Mouse (Mus musculus) heart, embryonic 11.5 days (tissue): ENCODE measurements around the gene Atg7. TPM values are rescaled to one million over a fixed set of nuclear protein-coding genes. Genes with fewer than 3 reads are reported as not detected.

Experiments
- ATAC-seq: fragments of 200-750 bp; cut with Nextera tagmentation; replicated peaks from 2 replicates; pipeline ENCODE4 v1.8.0; 2017; ENCODE audit warnings: moderate library complexity; ENCODE audit not compliant: insufficient number of reproducible peaks, low FRiP score, low TSS enrichment
- H3K27ac ChIP-seq: fragments of 300-500 bp; sonication (generic); 2 replicates; pipeline ENCODE4 v1.5.1; 2014; ENCODE audit warnings: mild to moderate bottlenecking, low read depth, low read length
- H3K27me3 ChIP-seq: fragments of 300-500 bp; sonication (generic); 2 replicates; pipeline ENCODE4 v1.6.1; 2014; ENCODE audit warnings: mild to moderate bottlenecking, low read length, mixed read lengths; ENCODE audit not compliant: control insufficient read depth, insufficient read depth
- H3K36me3 ChIP-seq: fragments of 300-500 bp; sonication (generic); 2 replicates; pipeline ENCODE4 v1.6.1; 2014; ENCODE audit warnings: mild to moderate bottlenecking, low read length, moderate library complexity, mixed read lengths; ENCODE audit not compliant: control insufficient read depth, insufficient read depth
- H3K4me1 ChIP-seq: fragments of 300-500 bp; sonication (generic); 2 replicates; pipeline ENCODE4 v1.6.1; 2014; ENCODE audit warnings: low read length; ENCODE audit not compliant: control insufficient read depth, insufficient read depth
- H3K4me2 ChIP-seq: fragments of 300-500 bp; sonication (generic); 2 replicates; pipeline ENCODE4 v1.6.1; 2014; ENCODE audit warnings: mild to moderate bottlenecking, moderate library complexity
- H3K4me3 ChIP-seq: fragments of 300-500 bp; sonication (generic); 2 replicates; pipeline ENCODE4 v1.5.1; 2014; ENCODE audit warnings: low read depth, low read length
- H3K9ac ChIP-seq: fragments of 300-500 bp; sonication (generic); 2 replicates; pipeline ENCODE4 v1.6.1; 2014; ENCODE audit warnings: mild to moderate bottlenecking, low read depth, low read length, moderate library complexity
- H3K9me3 ChIP-seq: fragments of 300-500 bp; sonication (generic); replicated peaks from 2 replicates; pipeline ENCODE4 v1.6.1; 2016; ENCODE audit warnings: low read length; ENCODE audit not compliant: control insufficient read depth
- WGBS: fragments of 180-500 bp; shearing (Covaris S2); extraction: QIAGEN DNeasy Blood & Tissue Kit; methylation state at CpG from one replicate; pipeline ENCODE4 v1.1.7; 2014; ENCODE audit not compliant: insufficient replicate concordance; 5-methylcytosine and 5-hydroxymethylcytosine counted together
- polyA plus RNA-seq: library from polyadenylated mRNA; unstranded; fragments of >200 nt; fragmentation: Nextera tagmentation; extraction: Ambion mirVana; gene quantifications from 2 replicates; pipeline ENCODE4 v1.2.1, GENCODE M21; 2014

Atg7 gene
- polyA plus RNA-seq, 1 experiment from 2014 or later: 16.9 TPM

DNA sequence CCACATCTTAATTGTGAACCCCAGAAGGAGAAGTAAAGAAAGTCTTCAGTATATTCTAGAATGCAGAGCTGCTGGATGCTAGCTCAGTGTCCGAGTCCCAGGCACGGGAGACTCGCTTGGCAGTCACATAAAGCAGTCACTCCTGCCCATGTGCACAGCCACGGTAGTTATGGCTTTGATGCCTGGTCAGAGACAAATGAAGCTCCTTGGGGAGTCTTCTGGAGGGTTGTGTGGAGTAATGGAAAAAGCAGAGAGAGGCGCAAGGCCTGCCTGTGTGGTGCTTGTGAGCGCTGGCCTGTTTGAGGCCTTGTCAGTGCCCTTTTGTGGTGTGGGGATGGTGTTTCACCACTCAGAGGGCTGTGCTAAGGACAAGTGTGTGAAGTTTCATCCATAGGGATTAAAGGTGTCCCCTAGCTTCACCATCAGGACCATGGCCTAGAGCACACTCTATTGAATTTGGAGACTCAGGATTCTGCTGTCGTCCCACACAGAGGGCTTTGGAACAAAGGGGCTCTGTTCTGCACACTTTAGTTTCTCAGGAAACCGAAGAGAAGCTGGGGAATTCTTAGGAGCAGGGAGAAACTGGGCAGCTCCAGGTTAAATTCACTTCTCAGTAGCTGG lies 161.1 kb downstream of the Atg7 start:
- Histone ChIP-seq H3K4me1 (peaks cover 12% of the 10 kb centered on the region), H3K36me3 (no peaks in the 10 kb centered on the region), H3K27ac (no peak overlapping the region), H3K4me2 (no peak overlapping the region), H3K27me3 (peaks cover 6% of the 10 kb centered on the region; the same call in 1 of the 2 replicates), H3K9me3 (no peaks in the 10 kb centered on the region), H3K4me3 (no peak overlapping the region), H3K9ac (no peak overlapping the region)
- WGBS: 70% methylated on average over 8 of the region's 8 CpGs
- ATAC-seq: no peak

DNA sequence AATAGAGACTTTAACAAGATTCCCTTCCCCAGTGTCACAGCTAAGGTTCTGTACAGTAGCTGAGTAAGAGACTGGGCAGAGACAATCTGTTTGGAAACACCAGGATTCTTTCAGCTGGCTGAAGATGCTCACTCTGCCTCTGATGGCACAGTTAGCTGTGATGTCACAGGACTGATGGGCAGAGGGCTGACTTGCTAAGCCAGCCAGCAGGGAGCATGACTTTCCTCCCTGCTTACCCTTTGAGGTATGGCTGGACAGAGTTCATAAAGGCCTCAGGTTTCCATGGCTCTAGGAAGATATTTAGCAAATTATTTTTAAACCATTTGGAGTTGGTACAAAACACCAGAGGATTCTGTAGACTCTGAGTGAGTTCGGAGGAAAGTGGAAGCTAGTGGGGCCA lies 162.0 kb downstream of the Atg7 start:
- peaks cover 6% of the 10 kb centered on the region; the same call in 1 of the 2 replicates for H3K27me3 ChIP-seq
- peaks cover 15% of the 10 kb centered on the region for H3K4me1 ChIP-seq
- no peaks in the 10 kb centered on the region for H3K9me3 ChIP-seq
- 88% methylated on average over 1 of the region's 1 CpGs for WGBS
- no peak overlapping the region for H3K4me3 ChIP-seq
- no peaks in the 10 kb centered on the region for H3K36me3 ChIP-seq
- no peak overlapping the region for H3K4me2 ChIP-seq
- no peak overlapping the region for H3K9ac ChIP-seq
- H3K27ac ChIP-seq: no peak overlapping the region
- no peak for ATAC-seq

DNA sequence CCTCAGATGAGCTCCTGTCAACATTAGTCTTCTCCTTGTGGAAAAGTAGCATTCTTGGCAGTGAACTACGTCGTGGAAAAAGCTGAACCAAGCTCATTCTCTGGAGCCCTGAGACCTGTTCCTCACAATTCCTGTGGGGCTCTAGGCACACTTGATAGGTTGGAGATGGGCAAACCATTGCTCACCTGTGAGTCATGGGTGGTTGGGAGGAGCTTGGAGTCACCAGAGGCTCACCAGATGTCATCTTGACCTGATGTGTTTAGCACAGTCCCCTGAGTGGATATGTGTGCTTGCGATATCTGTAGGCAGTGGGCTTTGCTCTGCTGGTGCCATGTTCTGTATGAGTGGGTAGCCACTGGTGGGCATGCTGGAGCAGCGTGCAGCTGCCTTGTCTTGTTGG lies 163.0 kb downstream of the Atg7 start:
- 88% methylated on average over 4 of the region's 4 CpGs for WGBS
- no peak overlapping the region for H3K9ac ChIP-seq
- H3K27me3 ChIP-seq: peaks cover 6% of the 10 kb centered on the region; the same call in 1 of the 2 replicates
- no peaks in the 10 kb centered on the region for H3K36me3 ChIP-seq
- H3K4me2 ChIP-seq: no peak overlapping the region
- no peak for ATAC-seq
- no peak overlapping the region for H3K27ac ChIP-seq
- peaks cover 8% of the 10 kb centered on the region for H3K4me1 ChIP-seq
- no peak overlapping the region for H3K4me3 ChIP-seq
- no peaks in the 10 kb centered on the region for H3K9me3 ChIP-seq

DNA sequence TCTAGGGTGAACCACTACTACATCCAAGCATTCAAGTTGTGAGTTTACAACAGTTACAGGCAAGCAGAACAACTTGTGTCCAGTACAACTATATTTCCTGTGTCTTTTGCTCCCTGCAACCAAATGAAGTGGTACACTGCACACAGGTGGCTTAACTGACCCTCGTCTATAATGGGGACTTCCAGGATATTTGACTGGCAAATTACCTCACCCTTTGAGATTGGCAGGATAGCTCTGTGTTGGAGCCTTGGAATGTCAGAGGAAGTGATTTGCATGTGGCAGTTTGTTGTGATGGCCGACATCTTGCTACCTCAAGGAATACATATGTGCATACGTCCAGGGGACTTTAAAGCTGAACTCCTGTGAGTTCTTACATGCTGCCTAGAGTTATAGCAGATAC lies 164.6 kb downstream of the Atg7 start:
- Histone ChIP-seq H3K27ac (no peak overlapping the region), H3K4me2 (no peak overlapping the region), H3K9ac (no peak overlapping the region), H3K27me3 (peaks cover under 1% of the 10 kb centered on the region; the same call in 1 of the 2 replicates), H3K4me1 (peaks cover 3% of the 10 kb centered on the region; the same call in 1 of the 2 replicates), H3K4me3 (no peak overlapping the region), H3K36me3 (no peaks in the 10 kb centered on the region), H3K9me3 (no peaks in the 10 kb centered on the region)
- WGBS: 75% methylated on average over 3 of the region's 3 CpGs
- no peak for ATAC-seq

DNA sequence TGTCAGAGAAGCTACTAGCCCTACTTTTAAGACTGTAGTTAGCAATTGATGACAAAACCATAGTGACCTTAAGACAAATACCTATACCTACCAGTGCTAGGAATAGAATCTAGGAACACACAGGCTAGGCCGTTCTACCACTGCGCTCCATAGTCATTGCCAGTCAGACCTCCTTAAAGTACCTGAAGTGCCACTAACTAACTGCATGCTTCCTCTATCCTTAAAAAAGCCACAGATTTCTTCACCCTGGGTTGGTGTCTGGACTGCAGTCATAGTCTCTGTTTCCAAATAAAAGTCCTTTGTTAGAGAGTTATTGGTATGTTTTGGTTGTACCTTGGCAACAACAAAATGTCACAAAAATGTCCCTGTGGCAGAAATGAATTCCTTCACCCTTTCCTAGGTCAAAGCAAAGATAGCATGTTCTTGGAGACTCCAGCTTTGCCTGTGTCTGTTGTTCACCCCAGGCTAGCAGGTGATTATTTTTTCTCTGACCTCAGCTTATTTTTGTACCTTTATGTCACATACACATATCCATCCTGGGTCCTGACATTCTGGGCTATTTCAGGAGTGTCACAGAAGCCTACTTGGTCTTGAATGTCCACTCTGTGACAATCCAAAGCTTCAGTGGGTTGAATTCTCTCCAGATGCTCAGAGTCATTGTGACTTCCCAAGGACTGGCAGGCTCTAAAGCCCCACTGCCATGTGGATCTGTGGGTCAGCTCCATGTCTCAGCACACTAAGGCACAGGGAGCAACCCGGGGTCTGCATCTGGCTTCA lies 165.9 kb downstream of the Atg7 start:
- H3K4me1 ChIP-seq: peaks cover 3% of the 10 kb centered on the region; the same call in 1 of the 2 replicates
- H3K4me3 ChIP-seq: no peak overlapping the region
- WGBS: 86% methylated on average over 3 of the region's 3 CpGs
- no peak overlapping the region for H3K4me2 ChIP-seq
- no peak for ATAC-seq
- no peak overlapping the region for H3K9ac ChIP-seq
- no peaks in the 10 kb centered on the region for H3K27me3 ChIP-seq
- no peaks in the 10 kb centered on the region for H3K36me3 ChIP-seq
- H3K27ac ChIP-seq: no peak overlapping the region
- H3K9me3 ChIP-seq: no peaks in the 10 kb centered on the region

DNA sequence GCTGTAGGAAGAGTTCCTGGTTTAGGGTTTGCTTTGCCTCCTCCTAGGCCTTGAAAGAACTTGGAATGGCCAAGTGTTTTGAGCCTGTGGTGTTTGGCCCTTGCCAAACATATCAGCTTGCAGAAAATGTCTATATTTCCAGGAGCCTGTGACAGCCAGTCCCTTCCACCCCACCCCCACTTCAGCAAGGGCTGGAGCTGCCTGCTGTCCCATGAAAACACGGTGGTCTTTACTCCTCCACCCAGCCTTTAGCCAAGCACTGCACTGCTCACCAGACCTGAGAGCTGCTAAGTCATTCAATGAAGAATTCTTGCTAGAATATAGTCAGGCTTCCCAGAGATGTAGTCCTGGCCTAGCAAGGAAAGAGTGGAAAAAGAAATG lies 166.5 kb downstream of the Atg7 start:
- H3K27ac ChIP-seq: no peak overlapping the region
- no peak overlapping the region for H3K4me3 ChIP-seq
- H3K9ac ChIP-seq: no peak overlapping the region
- 74% methylated on average over 1 of the region's 1 CpGs for WGBS
- no peaks in the 10 kb centered on the region for H3K9me3 ChIP-seq
- ATAC-seq: no peak
- no peaks in the 10 kb centered on the region for H3K27me3 ChIP-seq
- peaks cover 3% of the 10 kb centered on the region; the same call in 1 of the 2 replicates for H3K4me1 ChIP-seq
- no peaks in the 10 kb centered on the region for H3K36me3 ChIP-seq
- no peak overlapping the region for H3K4me2 ChIP-seq

DNA sequence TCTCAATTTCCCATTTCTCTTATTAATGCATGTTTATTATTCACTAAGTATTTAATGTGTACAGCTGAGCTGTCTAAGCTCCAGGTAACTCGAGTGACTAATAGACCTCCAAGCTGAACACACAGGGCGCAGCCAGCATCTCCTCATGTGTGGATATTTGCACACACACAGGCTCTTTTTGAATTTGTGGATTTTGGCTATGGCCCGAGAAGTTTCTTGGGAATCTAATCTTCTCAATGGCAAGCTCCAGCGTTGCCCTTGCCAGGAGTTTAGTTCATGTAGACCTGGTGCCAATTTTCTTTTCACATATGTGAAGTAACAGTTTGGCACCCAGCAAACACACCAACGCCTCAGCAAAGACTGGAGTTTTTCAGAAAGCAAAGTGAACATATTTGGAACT lies 169.4 kb downstream of the Atg7 start:
- no peaks in the 10 kb centered on the region for H3K9me3 ChIP-seq
- H3K4me2 ChIP-seq: no peak overlapping the region
- no peak overlapping the region for H3K4me3 ChIP-seq
- H3K27me3 ChIP-seq: no peaks in the 10 kb centered on the region
- no peak for ATAC-seq
- H3K4me1 ChIP-seq: peaks cover 9% of the 10 kb centered on the region
- no peaks in the 10 kb centered on the region for H3K36me3 ChIP-seq
- H3K27ac ChIP-seq: no peak overlapping the region
- H3K9ac ChIP-seq: no peak overlapping the region
- WGBS: 78% methylated on average over 5 of the region's 5 CpGs

DNA sequence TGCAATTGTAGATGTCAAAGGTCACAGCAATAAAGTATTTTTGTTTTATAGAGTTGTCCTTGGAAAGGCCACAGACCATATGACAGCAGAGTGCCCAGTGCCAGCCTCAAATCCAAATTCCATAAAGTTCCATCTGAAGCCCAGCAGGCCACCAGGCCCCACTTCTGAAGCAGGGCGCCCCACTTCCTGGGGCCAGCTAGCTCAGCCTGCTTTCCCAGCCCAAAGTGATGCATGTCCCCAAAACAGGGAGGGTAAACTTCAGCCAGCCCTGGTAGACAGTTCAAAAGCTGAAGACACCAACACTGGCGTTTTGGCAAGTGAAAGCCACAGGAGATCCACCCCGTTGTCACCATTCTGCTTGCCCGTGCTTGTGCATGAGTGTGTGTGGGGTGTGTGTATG lies 169.9 kb downstream of the Atg7 start:
- Histone ChIP-seq H3K27ac (no peak overlapping the region), H3K27me3 (no peaks in the 10 kb centered on the region)
- WGBS: 79% methylated on average over 4 of the region's 4 CpGs

More for the DNA sequence above, 169.9 kb downstream of the Atg7 start:
- Histone ChIP-seq H3K36me3 (no peaks in the 10 kb centered on the region), H3K9ac (no peak overlapping the region), H3K4me2 (no peak overlapping the region), H3K4me1 (peaks cover 14% of the 10 kb centered on the region), H3K9me3 (no peaks in the 10 kb centered on the region), H3K4me3 (no peak overlapping the region)
- ATAC-seq: no peak
